Mouse (Mus musculus) adrenal gland, adult (tissue): ENCODE measurements around the gene Fastkd5.
"Not testable (repeated sequence)": the region's sequence is repeated elsewhere in the genome, so short reads cannot be mapped to it uniquely, and the experiment has no call there.

Experiments
- DNase-seq, 2 experiments: peaks; one replicate each; pipeline ENCODE4 v3.0.0; 2022 to 2023; ENCODE audit warnings: low spot score in 1 of 2; ENCODE audit not compliant: inconsistent age in 2 of 2

The Fastkd5 gene

DNA sequence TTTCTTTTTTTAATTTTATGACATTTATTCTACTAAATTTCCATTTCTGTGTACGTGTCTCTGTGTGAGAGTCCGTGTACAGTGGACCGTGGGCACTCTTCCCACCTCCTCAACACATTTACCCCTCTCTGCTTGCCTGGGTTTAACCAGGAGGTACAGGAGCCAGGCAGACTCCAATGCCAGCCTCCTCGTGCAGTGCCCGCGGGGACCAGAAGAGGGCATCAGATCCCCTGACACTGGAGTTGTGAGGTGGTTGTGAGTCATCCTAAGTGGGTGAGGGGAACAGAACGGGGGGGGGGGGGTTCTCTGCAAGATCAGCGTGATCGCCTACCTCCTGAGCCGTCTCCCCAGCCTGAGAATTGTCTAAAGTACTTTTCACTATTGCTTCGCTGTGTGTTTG lies 51.7 kb downstream of the Fastkd5 start:
- peak; percentile 70 to 92 for DNase-seq

DNA sequence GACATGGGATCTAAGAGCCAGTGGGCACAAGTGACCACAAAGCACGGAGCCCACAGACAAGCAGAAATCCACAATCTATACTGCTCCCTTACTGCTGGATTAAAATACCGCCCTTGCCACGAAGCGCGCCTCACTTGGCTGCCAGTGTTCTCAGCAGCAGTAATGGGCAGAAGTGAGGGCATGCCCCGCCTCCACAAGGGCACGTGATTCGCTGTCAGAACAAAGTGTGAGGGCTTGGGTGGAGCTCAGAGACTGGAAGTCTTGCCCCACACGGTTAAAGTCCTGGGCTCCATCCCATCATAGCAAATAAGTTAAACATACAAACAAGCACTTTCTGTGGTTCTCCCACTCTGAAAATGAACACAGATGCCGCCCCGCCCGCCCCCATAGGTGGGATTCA lies 52.2 kb downstream of the Fastkd5 start:
- DNase-seq = peak; percentile 47 to 76

DNA sequence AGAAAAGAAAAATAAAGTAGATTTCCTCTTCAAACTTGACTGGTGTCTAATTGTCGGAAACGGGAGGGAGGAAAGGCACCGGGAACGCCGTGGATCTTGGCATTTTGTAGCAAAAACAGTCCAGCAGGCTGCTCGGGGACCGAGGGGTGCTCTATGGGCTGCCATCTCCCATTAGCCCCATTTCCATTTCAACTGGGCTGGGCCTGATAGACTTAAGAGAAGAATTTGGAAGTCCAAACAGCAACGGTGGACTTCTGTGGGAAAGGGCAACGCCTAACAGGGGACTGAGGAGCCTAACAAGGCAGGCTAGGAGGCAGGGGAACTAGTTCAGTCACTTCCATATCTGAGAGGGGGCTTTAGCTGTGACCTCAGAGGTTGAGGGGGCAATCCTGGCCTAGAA lies 52.8 kb downstream of the Fastkd5 start:
- no peak for DNase-seq

DNA sequence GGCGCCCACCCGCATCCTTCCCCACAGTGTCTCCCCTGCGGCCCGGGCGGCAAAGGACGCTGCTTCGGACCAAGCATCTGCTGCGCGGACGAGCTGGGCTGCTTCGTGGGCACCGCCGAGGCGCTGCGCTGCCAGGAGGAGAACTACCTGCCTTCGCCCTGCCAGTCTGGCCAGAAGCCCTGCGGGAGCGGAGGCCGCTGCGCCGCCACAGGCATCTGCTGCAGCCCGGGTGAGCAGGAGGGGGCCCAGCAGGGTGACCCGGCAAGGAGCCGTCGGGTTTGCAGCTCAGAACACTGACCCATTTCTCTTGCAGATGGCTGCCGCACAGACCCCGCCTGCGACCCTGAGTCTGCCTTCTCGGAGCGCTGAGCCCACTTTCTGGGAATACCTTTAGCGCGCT lies 53.3 kb downstream of the Fastkd5 start:
- DNase-seq = not testable (repeated sequence)

DNA sequence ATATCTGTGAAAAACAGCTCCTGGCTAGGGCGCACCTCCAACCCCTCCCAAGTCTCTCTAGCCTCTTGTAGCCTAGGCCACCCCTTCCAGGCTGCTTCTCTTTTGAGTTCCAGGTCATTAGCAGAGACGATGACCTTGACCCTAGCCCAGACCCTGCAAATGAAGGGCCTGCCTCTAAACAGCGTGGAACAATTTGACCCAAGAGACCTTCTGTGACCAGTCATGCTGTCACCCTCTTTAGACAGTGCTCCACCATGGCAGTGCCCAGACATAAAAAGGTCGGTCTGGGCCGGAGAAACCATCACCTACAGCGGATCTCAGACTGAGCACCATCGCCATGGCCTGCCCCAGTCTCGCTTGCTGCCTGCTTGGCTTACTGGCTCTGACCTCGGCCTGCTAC lies 54.0 kb downstream of the Fastkd5 start, which contains the start of gene Oxt:
Oxt (plus strand) TSS at position 301 of the 400 bp plus-strand sequence.
- DNase-seq = no peak

DNA sequence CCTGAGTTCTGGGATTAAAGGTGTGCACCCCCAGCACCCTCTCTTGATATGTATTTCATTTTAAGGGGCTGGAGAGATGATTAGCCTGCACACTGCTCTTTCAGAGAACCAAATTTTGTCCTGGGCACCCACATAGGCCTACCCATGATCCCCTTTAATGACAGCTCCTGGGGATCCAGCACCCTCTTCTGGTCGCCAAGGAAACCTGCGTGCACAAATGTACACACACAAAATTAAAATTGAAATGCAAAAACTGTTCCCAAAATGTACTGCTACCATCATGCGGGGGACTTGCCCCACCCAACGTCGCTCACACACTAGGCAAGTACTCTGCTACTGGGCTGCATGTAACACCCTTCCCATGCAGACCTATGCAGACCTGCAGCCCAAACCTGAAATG lies 54.9 kb downstream of the Fastkd5 start:
- no peak for DNase-seq

DNA sequence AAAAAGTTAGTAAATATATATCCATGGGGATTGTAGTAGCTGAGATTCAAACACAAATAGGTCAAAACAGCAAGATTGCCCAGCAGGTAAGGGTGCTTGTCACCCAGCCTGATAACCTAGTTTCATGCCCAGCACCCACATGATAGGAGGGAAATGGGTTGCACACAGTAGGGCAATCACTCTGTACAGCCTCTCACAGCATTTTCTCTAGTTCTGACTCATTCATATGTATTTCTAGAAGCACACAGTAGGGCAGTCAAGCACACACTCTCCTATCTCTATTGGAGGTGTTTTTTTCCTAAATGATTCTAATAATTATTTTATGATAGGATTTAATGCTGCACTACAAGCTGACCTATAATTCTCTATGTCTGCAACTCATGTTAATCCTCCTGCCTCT lies 59.9 kb downstream of the Fastkd5 start:
- DNase-seq = no peak

DNA sequence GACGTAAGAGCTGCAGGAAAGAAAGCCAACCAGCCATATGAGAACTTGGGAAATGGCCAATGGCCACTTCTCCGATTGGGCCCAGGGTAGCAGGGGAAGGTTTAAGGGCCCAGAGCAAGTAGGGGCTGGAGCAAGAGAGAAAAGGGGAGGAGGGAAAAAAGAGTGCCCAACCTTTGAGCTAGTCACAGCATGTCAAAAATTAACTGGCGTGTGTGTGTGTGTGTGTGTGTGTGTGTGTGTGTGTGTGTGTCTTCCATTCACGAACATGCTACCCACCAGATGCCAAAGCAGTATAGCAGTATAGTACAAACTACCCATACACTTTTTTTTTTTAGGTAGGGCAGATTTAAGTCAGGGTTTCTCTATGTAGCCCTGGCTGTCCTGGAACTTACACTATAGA lies 60.9 kb downstream of the Fastkd5 start:
- DNase-seq = no peak

DNA sequence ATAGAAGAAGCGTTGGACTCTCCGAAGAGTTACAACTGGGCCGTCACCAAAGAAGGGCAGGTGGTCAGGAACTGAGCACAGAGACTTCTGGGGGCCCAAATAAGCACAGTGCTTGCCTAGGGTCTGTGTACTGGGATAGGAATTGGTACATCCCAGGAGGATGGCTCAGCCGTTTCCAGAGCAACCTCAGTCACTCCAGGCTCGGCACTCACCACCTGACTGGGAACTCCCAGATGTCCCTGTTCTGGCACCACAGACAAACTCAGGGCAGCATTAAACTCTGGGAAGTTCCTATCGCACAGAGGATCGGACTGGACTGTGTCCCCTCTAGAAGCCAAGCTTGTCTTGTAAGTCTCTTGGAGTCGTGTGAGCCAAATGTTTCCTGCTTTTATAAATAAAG lies 64.8 kb downstream of the Fastkd5 start:
- no peak for DNase-seq

DNA sequence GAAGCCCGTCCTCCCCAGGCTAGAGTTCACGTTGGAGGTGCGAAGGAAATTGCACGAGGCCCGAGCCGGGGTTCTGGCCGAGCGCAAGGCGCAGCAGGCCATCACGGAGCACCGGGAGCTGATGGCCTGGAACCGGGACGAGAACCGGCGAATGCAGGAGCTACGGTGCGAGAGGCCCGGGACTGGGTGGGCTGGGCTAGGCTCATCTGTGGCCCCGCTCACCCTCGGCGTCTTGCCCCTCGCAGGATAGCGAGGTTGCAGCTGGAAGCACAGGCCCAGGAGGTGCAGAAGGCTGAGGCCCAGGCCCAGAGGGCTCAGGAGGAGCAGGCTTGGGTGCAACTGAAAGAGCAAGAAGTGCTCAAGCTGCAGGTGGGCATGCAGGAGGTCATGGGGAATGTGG lies 65.8 kb downstream of the Fastkd5 start:
- DNase-seq = no peak
